Mouse (Mus musculus) hematopoietic stem cell, adult 5-6 weeks (primary cell): ENCODE results near the gene Gtf3c1. TPM values are rescaled to one million over a fixed set of nuclear protein-coding genes. Genes with fewer than 3 reads are reported as not detected.

Experiments used
- ATAC-seq, 2 experiments: fragments of 125-278 bp in 1 of 2; replicated peaks in 1 of 2; 2 replicates each; pipeline ENCODE4 v1.8.0; 2016 to 2017; ENCODE audit warnings: inconsistent platforms in 2 of 2, mild to moderate bottlenecking in 2 of 2, moderate number of reproducible peaks in 2 of 2, low read depth in 1 of 2, moderate TSS enrichment in 1 of 2; ENCODE audit not compliant: low FRiP score in 2 of 2, poor library complexity in 2 of 2, severe bottlenecking in 2 of 2, insufficient read depth in 1 of 2, low TSS enrichment in 1 of 2
- total RNA-seq: library from RNA; stranded (forward); fragments of 172-1452, 232-1000 nt; gene quantifications from 2 replicates; pipeline ENCODE4 v1.2.3, GENCODE M21; 2017

Gene Gtf3c1
- total RNA-seq, 1 experiment from 2014 or later, result 32.2 TPM

DNA sequence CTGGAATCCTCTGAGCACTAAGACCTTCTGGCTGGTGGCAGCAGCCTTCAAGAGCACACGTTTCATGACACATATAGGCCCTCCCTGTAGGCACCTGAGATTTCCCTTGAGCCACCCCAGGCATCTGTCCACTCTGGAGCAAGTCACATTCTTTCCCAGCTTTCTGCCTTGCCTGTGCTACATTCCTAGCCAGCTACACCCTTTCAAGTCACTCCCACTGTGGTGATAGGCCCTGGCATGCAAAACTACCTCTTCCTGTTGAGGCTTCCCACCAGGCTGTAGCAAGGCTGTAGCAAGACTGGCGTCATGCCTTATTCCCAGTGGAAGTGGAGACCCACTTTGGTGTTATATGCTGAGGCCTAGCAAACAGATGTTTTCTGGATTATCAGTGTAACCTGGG lies 9.1 kb upstream of the Gtf3c1 start:
- no peak for ATAC-seq

DNA sequence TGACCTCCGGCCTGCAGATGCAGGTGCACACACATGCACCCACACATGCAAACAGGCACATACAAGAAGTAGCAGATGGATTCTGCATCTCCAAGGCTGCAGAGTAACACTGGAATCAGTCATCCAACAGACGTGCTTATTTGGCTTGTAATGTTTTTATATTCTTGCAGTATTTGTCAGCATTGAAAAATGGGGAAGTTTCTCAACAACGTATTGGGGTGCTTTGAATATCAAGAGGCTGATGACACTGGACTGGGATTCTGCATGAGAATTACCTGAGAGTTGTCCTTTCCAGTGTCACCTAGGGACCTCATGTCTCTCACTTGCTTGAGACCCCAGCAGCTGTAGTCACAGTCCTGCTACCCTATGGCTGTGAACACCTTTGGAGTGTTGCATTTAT lies 7.2 kb upstream of the Gtf3c1 start:
- no peak for ATAC-seq

DNA sequence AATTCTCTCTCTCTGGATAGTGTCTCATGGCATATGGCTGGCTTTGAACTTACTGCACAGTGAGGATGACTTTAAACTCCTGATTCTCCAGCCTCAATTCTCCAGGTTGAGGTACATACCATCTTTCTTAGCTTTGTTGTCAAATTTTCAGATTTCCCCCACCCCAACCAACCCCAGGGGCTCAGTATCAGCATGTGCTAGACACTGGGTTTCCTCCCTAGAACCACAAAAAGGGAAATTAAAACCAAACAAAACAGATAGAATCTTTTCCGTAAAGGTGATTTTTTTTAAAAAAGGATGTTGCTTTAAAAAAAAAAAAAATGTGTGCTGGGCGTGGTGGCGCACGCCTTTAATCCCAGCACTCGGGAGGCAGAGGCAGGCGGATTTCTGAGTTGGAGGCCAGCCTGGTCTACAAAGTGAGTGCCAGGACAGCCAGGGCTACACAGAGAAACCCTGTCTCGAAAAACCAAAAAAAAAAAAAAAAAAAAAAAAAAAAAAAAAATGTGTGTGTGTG lies 6.0 kb upstream of the Gtf3c1 start:
- ATAC-seq, result peak; percentile 39 to 58; a peak in 2 of 4 replicates

DNA sequence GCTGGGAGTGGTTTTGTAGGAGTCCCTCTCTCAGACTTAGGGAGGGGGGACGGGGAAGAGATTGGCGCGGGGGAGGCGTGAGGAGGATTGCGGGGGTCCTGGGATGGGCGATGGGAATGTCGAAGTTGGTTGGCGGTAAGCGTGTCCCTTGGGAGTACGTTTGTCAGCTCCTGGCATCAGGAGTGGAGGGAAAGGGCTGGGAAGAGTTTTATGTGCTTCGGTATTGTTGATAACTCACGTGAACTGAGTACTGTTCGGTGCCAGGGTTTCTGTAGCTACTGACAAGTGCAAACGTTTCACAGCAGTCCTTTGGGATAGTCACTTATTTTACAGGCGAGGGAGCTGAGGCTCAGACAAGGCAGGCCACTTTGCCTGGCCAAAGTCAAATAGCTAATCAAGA lies 520 bp upstream of the Gtf3c1 start:
- no peak for ATAC-seq

DNA sequence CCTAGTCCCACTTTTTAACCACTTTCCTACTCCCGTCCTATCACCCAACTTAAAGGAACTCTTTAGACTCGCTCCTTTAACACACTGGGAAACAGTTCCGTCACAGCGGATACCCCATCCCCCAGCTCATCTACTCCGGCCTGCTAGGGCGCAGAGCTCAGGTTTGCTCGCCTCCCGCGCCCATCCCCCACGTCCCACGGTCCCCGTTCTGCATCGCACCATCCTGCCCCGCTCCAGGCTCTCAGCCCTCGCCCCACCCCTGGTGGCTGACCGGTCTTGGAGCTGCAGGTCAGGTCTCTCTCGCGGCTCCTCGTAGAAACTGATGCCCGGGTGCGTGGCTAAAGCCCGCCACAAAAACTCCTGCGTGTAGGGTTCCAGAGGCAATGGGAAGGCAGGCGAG lies 394 bp downstream of the Gtf3c1 start:
- peak; percentile 46 to 51 for ATAC-seq

DNA sequence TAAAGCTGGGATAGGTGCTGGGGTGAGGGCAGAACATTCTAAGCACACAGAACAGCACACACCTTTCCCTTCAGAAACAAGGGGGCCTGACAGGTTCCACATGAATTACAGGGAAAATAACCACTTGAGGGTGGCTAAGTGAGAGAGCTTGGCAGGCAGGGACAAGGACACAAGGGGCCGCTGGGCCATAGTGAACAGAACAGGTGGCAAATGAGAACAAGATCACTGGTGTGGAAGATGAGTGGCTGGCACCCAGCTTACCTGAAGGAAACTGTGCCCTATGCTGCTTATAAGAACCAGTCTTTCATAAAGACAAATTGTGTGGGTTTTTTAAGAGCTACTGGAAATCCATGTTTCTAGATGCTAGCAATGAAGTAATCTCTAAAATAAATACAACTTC lies 4.8 kb downstream of the Gtf3c1 start:
- no peak for ATAC-seq

DNA sequence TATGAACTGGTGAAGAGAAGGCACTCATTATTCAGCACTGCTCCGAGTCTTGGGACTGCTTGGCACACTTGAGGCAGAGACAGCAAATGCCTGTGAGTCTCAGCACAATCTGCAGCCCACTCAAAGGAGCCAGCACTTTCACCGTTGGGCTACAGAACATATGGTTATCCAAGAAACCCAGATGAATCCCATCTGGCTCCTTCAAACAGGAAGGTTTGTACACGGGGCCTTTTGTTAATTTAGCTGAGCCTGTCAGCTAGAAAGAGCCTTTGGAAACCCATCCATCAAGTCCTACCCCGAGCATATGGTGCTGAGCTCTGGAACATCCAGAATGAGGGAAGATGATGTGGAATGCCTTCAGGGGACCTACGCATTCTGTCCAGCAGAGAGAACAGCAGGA lies 13.5 kb downstream of the Gtf3c1 start:
- ATAC-seq, result no peak

DNA sequence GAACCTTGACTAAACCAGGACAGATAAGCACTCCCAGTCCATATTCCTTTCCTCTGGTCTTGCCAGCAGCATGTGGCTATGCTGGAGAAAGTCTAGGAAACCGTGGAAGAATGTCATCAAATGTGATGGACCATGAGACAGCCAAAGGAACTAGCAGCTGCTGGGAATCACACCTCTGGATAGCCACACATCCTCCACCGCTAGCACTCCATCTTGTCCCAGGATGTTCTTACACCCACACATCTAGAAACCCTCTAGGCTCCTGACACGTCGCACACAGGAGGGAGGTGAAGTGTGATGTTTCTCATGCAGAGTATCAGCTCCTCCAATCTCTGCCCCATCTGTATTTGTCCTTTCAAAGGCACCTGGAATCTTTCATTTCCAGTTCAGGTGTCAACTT lies 17.1 kb downstream of the Gtf3c1 start:
- ATAC-seq, result no peak

DNA sequence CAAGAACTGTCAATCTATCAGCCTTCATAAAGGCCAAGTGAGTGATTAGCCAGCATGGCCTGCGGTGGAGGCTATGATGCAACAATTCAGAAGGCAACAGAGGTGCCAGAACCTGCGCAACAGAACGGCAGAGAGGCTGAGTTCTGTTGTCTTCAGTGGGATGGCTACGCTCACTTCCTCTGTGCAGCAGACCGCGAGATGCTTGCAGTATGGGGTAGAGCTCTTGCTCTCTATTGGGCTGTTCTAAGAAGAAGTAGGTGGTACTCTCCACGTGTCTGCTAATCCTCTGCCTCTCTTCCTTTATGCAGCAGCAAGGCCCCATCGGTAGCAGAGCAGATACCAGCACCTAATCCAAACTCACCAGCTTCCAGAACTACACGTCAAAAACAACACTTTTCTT lies 27.6 kb downstream of the Gtf3c1 start:
- ATAC-seq, result no peak

DNA sequence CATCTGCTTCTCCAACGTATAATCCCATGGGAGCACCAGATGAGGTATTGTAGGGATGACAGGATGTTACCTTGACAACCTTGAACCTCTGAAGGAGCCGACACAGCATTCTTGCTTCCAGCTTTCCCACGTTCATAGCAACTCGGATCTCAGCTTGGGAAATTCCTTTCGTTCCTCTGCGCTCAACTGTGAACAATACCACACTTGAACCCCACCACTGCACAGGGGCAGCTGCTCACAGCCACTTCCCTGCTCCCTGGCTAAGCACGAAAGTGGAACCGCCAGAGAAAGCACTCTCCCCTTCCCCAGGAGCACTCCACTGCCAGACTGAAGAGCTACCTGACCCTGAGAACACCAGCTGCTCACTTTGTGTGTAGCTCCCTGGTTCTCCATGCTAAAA lies 28.8 kb downstream of the Gtf3c1 start:
- no peak for ATAC-seq

DNA sequence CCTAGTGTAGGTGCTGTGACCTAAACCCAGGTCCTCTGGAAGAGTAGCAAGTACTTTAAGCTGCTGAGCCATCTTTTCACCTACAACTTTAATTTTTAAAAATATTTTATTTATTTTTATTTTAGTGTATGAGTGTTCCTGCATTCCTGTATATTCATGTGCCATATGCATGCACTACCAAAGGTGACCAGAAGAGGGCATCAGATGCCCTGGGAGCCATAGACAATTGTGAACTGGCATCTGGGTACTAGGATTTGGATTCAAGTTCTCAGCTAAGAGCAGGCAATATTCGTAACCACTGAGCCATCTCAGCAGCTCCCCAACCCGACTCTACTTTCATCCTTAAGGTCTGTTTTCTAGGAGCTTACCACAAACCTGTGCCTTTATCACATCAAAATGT lies 32.7 kb downstream of the Gtf3c1 start:
- ATAC-seq, result 0 out of 4 replicates have a peak, but pooled peaks of 1 of the 2 experiments have one; percentile 40

DNA sequence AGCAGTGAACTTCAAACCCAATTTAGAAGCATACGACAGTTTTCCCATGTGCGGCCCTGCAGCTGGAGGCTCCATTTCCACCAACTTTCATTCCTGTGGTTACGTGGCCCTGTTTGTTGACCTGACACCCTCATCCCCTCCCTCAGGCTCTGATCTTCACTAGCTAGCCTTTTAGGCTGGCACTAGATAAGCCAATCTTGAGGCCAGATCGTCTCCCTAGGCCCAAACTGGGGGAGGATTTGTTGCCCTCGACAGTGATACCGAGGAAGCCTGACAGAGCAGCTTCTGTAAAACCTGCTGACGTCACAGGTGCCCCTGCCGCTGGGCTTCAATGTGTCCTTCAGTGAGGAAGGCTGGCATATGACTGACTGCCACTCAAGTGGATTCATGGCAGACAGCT lies 36.2 kb downstream of the Gtf3c1 start:
- ATAC-seq, result no peak

DNA sequence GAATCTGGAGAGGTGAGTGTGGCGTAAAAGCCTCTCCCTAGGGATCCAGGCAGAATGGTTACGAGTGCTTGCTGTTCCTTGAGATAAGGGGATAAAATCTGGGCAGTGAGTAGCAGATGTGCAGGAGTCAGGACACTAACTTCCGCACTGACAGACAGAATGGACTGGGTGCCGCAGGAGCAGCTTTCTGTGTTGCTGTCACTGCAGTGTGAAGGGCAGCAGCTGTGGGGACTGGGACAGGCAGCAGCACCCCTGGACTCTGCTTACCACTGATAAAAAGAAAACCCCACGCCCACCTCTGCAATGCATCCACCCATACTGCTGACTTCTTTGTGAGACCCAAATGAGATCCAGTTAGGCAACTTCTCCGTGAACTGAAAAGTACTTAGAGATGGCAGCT lies 36.7 kb downstream of the Gtf3c1 start:
- no peak for ATAC-seq

DNA sequence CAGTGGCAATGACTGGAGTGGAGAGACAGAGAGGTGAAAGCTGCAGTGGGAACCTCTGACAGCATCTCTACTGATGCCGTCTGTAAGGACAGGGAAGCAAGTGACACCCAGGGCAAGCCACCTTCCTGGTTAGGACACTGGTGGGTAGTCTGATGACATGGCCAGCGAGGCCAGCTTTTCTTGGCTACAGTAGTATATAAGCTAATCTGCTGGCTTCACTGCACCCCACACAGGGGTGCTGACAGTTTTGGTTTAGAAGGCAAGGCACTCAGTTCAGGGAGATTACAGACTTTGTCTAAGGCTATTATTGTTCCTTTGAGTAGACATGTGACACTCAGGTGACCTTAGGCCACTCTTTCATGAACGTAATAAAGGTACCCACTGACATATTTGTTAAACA lies 43.9 kb downstream of the Gtf3c1 start:
- no peak for ATAC-seq

DNA sequence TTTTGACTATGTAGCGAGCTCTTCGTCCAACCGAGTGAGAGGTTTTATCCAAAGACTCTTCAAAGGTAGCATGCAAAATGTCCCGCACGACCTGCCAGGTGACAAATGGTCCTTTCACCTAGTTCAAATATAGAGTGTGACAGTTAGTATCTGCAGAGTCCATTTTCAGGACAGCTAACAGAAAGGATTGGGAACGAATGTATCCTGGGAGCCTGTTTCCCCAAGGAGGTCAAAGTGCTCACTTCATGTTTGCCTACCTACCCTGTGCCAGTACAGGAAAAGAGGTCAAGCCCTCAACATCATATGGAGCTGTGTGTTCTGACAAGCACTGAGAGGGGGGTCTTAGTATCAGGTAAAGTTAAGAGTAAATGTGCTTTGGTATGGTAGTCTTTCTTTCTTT lies 50.1 kb downstream of the Gtf3c1 start:
- no peak for ATAC-seq

DNA sequence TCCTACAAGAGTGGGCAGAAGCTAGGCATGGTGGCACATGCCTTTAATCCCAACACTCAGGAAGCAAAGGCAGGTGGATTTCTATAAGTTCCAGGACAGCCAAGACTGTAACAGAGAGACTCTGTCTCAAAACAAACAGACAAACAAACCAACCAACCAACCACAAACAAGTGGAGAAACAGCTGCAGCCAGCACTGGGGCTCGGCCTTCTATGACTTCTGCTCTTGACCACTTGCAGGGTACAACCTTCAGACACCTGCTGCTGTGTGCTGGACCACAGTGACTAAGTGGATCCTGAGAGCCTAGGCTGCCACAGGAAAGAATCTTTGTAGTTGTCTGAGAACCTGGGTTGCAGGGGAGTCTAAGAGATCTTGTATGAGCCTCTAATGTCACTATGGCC lies 58.6 kb downstream of the Gtf3c1 start:
- no peak for ATAC-seq

DNA sequence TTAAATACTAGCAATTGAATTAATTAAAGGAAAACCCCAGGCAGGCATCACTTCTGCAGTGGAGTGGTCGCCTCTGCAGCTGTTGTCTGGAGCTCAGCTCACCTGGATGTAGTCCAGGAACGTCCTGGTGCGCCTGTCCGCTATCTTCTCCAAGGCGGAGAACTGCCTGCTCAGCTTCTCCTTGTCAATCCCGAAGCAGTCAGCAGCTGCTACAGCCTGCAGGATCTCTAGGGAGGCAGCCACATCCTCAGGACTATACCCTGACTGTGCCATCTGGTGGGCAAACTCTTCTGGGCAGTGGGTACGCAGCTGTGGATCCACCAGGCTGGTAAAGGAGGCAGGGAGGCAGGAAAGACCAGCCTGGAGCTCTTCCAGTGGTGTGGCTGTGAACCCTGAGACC lies 62.2 kb downstream of the Gtf3c1 start:
- ATAC-seq, result no peak

DNA sequence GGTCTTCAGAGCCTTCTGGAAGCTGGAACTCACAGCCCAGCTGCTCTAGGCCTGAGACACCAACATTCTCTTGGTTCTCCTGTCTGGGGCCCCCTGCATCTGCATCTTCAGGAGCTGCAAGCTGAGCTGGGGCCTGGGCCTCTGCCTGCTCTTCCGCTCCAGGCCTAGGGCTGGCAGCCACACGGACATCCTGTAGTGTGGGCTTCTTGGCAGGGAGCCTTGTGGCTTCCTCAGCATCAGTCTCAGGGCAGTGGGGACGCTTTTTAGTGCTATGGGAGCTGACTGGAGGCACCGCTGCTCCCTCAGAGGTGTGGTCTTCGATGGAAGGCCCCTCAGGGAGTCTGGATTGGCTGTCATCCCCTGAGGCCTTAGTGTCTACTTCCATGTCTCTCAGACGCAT lies 63.7 kb downstream of the Gtf3c1 start:
- ATAC-seq, result peak; percentile 87 to 96

DNA sequence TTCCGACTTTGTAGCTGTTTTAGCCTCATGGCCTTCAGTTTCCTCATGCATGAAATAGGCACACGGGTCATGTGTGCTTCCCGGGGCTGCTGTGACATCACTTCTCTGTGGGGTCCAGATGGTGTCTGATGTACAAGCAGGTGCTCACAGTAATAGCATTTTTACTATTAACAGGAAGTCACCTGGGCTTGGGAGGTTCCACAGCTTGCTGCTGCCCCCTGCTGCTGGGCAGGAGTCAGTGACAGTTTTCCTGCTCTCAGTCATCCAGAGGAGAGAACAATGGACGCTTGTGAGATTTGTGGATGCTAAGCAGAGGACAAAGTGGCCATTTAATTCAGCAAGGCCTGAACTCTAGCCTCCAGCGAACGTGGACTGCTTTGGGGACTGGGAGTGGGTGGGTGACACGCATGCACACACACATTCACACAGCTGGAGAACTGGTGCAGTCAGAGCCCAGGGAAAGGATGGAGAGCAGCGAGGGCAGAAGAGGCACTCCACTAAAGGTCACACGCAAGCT lies 68.7 kb downstream of the Gtf3c1 start:
- peak; percentile 54 to 63 for ATAC-seq

DNA sequence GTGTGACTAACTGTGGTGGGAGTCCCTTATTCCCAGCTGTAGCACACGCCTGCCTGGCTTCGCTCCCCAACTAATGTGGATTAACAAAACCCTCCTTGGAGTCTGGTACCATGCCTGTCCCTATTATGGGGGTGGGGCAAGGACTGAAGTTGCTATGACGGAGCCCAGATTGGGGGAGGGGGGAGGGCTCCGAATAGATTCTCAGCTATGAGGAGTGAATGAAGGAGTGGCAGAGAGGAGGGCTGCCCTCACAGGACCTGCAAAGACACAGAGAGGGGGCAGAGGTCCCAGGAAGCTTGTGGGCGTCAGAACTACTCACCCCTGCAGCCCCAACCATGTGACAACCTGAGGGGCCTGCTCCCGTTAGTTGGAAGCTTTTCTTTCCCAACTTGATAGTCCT lies 69.2 kb downstream of the Gtf3c1 start:
- ATAC-seq, result no peak
